Mouse (Mus musculus) frontal cortex, postnatal 36 days (tissue): ENCODE data around the gene Slc45a3.

Experiments used
- DNase-seq, 2 experiments: peaks; one replicate each; pipeline ENCODE4 v3.0.0; 2022; ENCODE audit warnings: low spot score in 2 of 2

Slc45a3 gene

GRCm38 (mm10) chr1:131962606-131963084, at the start of gene Slc45a3:
Gene Slc45a3, plus strand, starts transcription at chr1:131962967.
- DNase-seq: no peak

GRCm38 (mm10) chr1:131917634-131918033, 45.1 kb upstream of the Slc45a3 start:
- DNase-seq: no peak

GRCm38 (mm10) chr1:131919052-131919451, 43.7 kb upstream of the Slc45a3 start:
- no peak for DNase-seq

GRCm38 (mm10) chr1:131922100-131922499, 40.7 kb upstream of the Slc45a3 start:
- DNase-seq: no peak

- no peak for DNase-seq
These were observed 29.3 kb upstream of the Slc45a3 start for GRCm38 (mm10) chr1:131933471-131933870.

GRCm38 (mm10) chr1:131937659-131938305, 25.0 kb upstream of the Slc45a3 start:
- DNase-seq: peak; percentile 67 to 79

- no peak for DNase-seq
These were observed 24.0 kb upstream of the Slc45a3 start for GRCm38 (mm10) chr1:131938811-131939210.

- no peak for DNase-seq
These were observed 22.0 kb upstream of the Slc45a3 start for GRCm38 (mm10) chr1:131940711-131941244.

GRCm38 (mm10) chr1:131941501-131941900, 21.3 kb upstream of the Slc45a3 start:
- no peak for DNase-seq

- no peak for DNase-seq
These were observed 19.9 kb upstream of the Slc45a3 start for GRCm38 (mm10) chr1:131942621-131943590.

- DNase-seq: no peak
These were observed 16.9 kb upstream of the Slc45a3 start for GRCm38 (mm10) chr1:131945674-131946440.

- DNase-seq: no peak
These were observed 16.1 kb upstream of the Slc45a3 start for GRCm38 (mm10) chr1:131946462-131947215.

GRCm38 (mm10) chr1:131947997-131948525, 14.7 kb upstream of the Slc45a3 start:
- no peak for DNase-seq

- no peak for DNase-seq
These were observed 8.4 kb upstream of the Slc45a3 start for GRCm38 (mm10) chr1:131954242-131954865.

- DNase-seq: no peak
These were observed 7.5 kb upstream of the Slc45a3 start for GRCm38 (mm10) chr1:131955131-131955757.

GRCm38 (mm10) chr1:131957416-131957815, 5.4 kb upstream of the Slc45a3 start:
- no peak for DNase-seq

GRCm38 (mm10) chr1:131961004-131961403, 1.8 kb upstream of the Slc45a3 start:
- DNase-seq: no peak

GRCm38 (mm10) chr1:131963085-131963951, 551 bp downstream of the Slc45a3 start:
- no peak for DNase-seq

GRCm38 (mm10) chr1:131964100-131964499, 1.3 kb downstream of the Slc45a3 start:
- no peak for DNase-seq
